Mouse (Mus musculus) lung, postnatal 25 days (tissue): ENCODE data around the gene Tor3a.

ENCODE experiments used
- DNase-seq: peaks from one replicate; pipeline ENCODE4 v3.0.0; 2022; ENCODE audit warnings: low spot score

Tor3a gene

GRCm38 (mm10) chr1:156674195-156675000 is at the start of gene Tor3a:
Gene Tor3a (minus strand): TSS chr1:156674356.
- DNase-seq: peak; percentile 85

GRCm38 (mm10) chr1:156722089-156722488 is 47.9 kb upstream of the Tor3a start:
- no peak for DNase-seq

GRCm38 (mm10) chr1:156720046-156720445 is 45.9 kb upstream of the Tor3a start:
- no peak for DNase-seq

- DNase-seq: peak; percentile 96
Measured at GRCm38 (mm10) chr1:156718950-156719805, 45.0 kb upstream of the Tor3a start, which contains the start of gene Fam20b. Gene Fam20b (minus strand): TSS chr1:156719086.

GRCm38 (mm10) chr1:156718286-156718949 is 44.3 kb upstream of the Tor3a start:
- peak; percentile 41 for DNase-seq

GRCm38 (mm10) chr1:156717751-156718285 is 43.7 kb upstream of the Tor3a start:
- DNase-seq: peak; percentile 32

- DNase-seq: no peak
Measured at GRCm38 (mm10) chr1:156716681-156717080, 42.5 kb upstream of the Tor3a start.

- no peak for DNase-seq
Measured at GRCm38 (mm10) chr1:156710472-156711098, 36.4 kb upstream of the Tor3a start.

GRCm38 (mm10) chr1:156708672-156709071 is 34.5 kb upstream of the Tor3a start:
- no peak for DNase-seq

GRCm38 (mm10) chr1:156705696-156706285 is 31.6 kb upstream of the Tor3a start:
- DNase-seq: no peak

- DNase-seq: no peak
Measured at GRCm38 (mm10) chr1:156703444-156703843, 29.3 kb upstream of the Tor3a start.

- no peak for DNase-seq
Measured at GRCm38 (mm10) chr1:156702151-156702550, 28.0 kb upstream of the Tor3a start.

GRCm38 (mm10) chr1:156686025-156686661 is 12.0 kb upstream of the Tor3a start:
- DNase-seq: no peak

- no peak for DNase-seq
Measured at GRCm38 (mm10) chr1:156679599-156679998, 5.4 kb upstream of the Tor3a start.

GRCm38 (mm10) chr1:156677230-156677629 is 3.1 kb upstream of the Tor3a start:
- DNase-seq: no peak

- no peak for DNase-seq
Measured at GRCm38 (mm10) chr1:156676596-156676995, 2.4 kb upstream of the Tor3a start.

- DNase-seq: peak; percentile 63
Measured at GRCm38 (mm10) chr1:156676171-156676570, 2.0 kb upstream of the Tor3a start.

GRCm38 (mm10) chr1:156673476-156674194 is 521 bp downstream of the Tor3a start:
- DNase-seq: peak; percentile 33

- DNase-seq: peak; percentile 38
Measured at GRCm38 (mm10) chr1:156672720-156673475, 1.3 kb downstream of the Tor3a start.
